Mouse (Mus musculus) testis, adult 2 months (tissue): Measurements from ENCODE around the gene Kalrn.

Experiments used
- CTCF ChIP-seq: fragments of 200-500 bp; IDR thresholded peaks from 2 replicates; pipeline ENCODE4 v1.5.1; 2012; ENCODE audit warnings: low read depth, mild to moderate bottlenecking, inconsistent platforms, low read length, moderate library complexity; ENCODE audit not compliant: control insufficient read depth, insufficient read depth, insufficient replicate concordance
- POLR2A ChIP-seq: fragments of 200-500 bp; IDR thresholded peaks from 2 replicates; pipeline ENCODE4 v1.6.1; 2012; ENCODE audit warnings: low read depth, mild to moderate bottlenecking, inconsistent platforms, low read length, moderate library complexity; ENCODE audit not compliant: control insufficient read depth

DNA sequence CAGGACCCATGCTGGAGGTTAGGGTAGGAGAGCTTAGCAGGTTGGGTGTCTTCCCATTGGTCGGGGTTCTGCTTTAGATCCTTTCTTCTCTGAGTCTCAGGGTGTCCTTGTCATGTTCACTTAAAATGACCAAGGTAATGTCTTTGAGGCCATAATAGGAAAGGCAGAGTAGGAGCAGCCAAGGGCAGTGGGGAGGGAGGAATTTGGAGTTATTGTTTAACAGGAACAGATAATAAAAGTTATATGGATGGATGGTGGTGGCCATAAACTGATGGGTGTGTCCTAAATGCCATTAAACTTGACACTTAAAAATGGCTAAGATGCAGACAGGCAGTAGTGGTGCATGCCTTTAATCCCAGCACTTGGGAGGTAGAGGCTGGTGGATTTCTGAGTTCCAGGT, 584.2 kb downstream of the Kalrn start:
- TF ChIP-seq CTCF (no peak), POLR2A (no peak)
